Mouse (Mus musculus) thymus, adult 2 months (tissue): ENCODE data around the gene Nrn1l.

Experiments
- CTCF ChIP-seq: fragments of 200-500 bp; IDR thresholded peaks from 2 replicates; pipeline ENCODE4 v1.5.1; 2012; ENCODE audit warnings: mild to moderate bottlenecking, control low read depth, low read length, moderate library complexity, borderline replicate concordance; ENCODE audit not compliant: control insufficient read depth, poor library complexity, insufficient read depth; ENCODE audit errors: extremely low read depth
- POLR2A ChIP-seq: fragments of 200-500 bp; IDR thresholded peaks from 2 replicates; pipeline ENCODE4 v1.6.1; 2012; ENCODE audit warnings: mild to moderate bottlenecking, low read length, control low read depth, moderate library complexity; ENCODE audit not compliant: control insufficient read depth, poor library complexity, insufficient read depth; ENCODE audit errors: extremely low read depth

GRCm38 (mm10) chr8:105931271-105931670 is 37.9 kb downstream of the Nrn1l start:
- TF ChIP-seq CTCF, result no peak
- no peak for TF ChIP-seq POLR2A
